Comparison of ENCODE assay signal across 9 mouse cellular contexts in the genomic region with DNA sequence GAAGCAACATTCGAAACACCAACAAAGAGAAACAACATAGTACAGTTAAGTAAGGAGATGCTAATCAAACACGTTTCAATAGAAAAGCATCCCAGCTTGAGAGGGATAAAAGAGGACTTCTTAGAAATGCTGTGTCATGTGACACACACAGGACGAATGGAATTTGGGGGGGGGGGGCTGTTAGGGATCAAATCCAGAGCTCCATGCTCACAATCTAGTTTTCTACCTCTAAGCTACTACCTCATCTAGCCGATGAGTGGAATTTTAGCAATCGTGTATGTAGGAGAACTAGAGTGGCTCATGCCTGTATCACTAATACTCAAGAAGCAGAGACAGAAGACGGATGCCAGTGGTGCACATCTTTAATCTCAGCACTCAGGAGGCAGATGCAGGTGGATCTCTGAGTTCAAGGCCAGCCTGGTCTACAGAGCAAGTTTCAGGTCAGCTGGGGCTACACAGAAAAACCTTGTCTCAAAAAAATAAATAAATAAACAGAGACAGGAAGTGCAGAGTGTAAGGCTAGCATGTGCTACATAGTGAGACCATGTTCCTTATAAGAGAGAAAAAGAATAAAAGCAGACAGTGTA. TPM values are rescaled to one million over a fixed set of nuclear protein-coding genes. Genes with fewer than 3 reads are reported as not detected.
A peak's percentile ranks its signal among the peaks of the same experiment; 100 is the strongest.
DNase-seq lines count a peak whose midpoint lies in the region; ATAC-seq and TF ChIP-seq lines count a peak whose summit lies in the region.
"Had no signal": no experiment of that assay in that cellular context is flagged by ENCODE, and none has a peak within 500 bp of the region (broad histone marks: within the 10 kb centered on the region; RNA-seq: fewer than 3 reads in every experiment).

No protein-coding gene starts in this region.

- no peaks in the 10 kb centered on the region for H3K9me3 ChIP-seq in heart, embryonic 13.5 days
- H3K9me3 ChIP-seq in MEL (replicated peaks; ENCODE audit: insufficient read depth, low read length), result no peaks in the 10 kb centered on the region
- no peaks in the 10 kb centered on the region for H3K9me3 ChIP-seq in hindbrain, embryonic 12.5 days (replicated peaks)
- H3K9me3 ChIP-seq in midbrain, embryonic 12.5 days, result no peaks in the 10 kb centered on the region

- peaks cover 35% of the 10 kb centered on the region for H3K4me1 ChIP-seq in heart, embryonic 13.5 days
- H3K4me1 ChIP-seq in MEL (ENCODE audit: control insufficient read depth in 1 of 2, insufficient read depth in 2 of 2, low read length in 2 of 2), result peaks cover 13 to 27% of the 10 kb centered on the region in 2 experiments
- H3K4me1 ChIP-seq in hindbrain, embryonic 12.5 days, result peaks cover 33% of the 10 kb centered on the region
- peaks cover 40% of the 10 kb centered on the region for H3K4me1 ChIP-seq in midbrain, embryonic 12.5 days

- no peak for TF ChIP-seq POLR2A in MEL (IDR thresholded peaks at IDR 0.05; ENCODE audit: control insufficient read depth in 1 of 2, insufficient read depth in 1 of 2, low read depth in 1 of 2, low read length in 2 of 2, poor library complexity in 1 of 2)

- TF ChIP-seq RAD21 in MEL (IDR thresholded peaks at IDR 0.05; ENCODE audit: low read depth, low read length), result no peak

- H3K4me3 ChIP-seq in heart, embryonic 13.5 days, result peak overlapping the region; percentile 100
- peak overlapping the region; percentile 48 to 62 for H3K4me3 ChIP-seq in MEL (ENCODE audit: control insufficient read depth in 1 of 2, insufficient read depth in 1 of 2, low read depth in 2 of 2, low read length in 2 of 2)
- H3K4me3 ChIP-seq in hindbrain, embryonic 12.5 days, result peak overlapping the region; percentile 100; the same call in 1 of the 2 replicates
- peak overlapping the region; percentile 99 for H3K4me3 ChIP-seq in midbrain, embryonic 12.5 days

- H3K4me2 ChIP-seq in heart, embryonic 13.5 days, result peak overlapping the region; percentile 96
- peak overlapping the region; percentile 91 for H3K4me2 ChIP-seq in hindbrain, embryonic 12.5 days (replicated peaks)
- peak overlapping the region; percentile 52 for H3K4me2 ChIP-seq in midbrain, embryonic 12.5 days (replicated peaks)

- WGBS in heart, embryonic 13.5 days, result 71% methylated on average over 6 of the region's 6 CpGs
- 77% methylated on average over 6 of the region's 6 CpGs for WGBS in hindbrain, embryonic 12.5 days
- WGBS in midbrain, embryonic 12.5 days, result 73% methylated on average over 6 of the region's 6 CpGs

- peaks cover 16% of the 10 kb centered on the region; the same call in 1 of the 2 replicates for H3K36me3 ChIP-seq in heart, embryonic 13.5 days
- H3K36me3 ChIP-seq in MEL (ENCODE audit: control insufficient read depth in 1 of 2, insufficient read depth in 2 of 2, low read length in 2 of 2), result peaks cover 4 to 25% of the 10 kb centered on the region in 2 experiments; a peak in 3 of 4 replicates
- H3K36me3 ChIP-seq in hindbrain, embryonic 12.5 days, result peaks cover 9% of the 10 kb centered on the region
- peaks cover 10% of the 10 kb centered on the region; the same call in 1 of the 2 replicates for H3K36me3 ChIP-seq in midbrain, embryonic 12.5 days

- DNase-seq in heart, adult 8-10 months (ENCODE audit: low spot score), result no peak
- DNase-seq in MEL (ENCODE audit: low read depth, low spot score), result peak; percentile 63
- no peak for DNase-seq in urinary bladder, postnatal 4 days (ENCODE audit: low spot score in 2 of 2)
- DNase-seq in cerebellum, postnatal 36 days, result no peak
- no peak for DNase-seq in gastrocnemius, postnatal 10 days
- DNase-seq: cerebellum, adult 18-20 months had no signal

- H3K9ac ChIP-seq in heart, embryonic 13.5 days, result peak overlapping the region; percentile 99; the same call in 1 of the 2 replicates
- H3K9ac ChIP-seq in MEL (ENCODE audit: control insufficient read depth, low read depth, low read length, poor library complexity, severe bottlenecking), result peak overlapping the region; percentile 61
- no peak overlapping the region for H3K9ac ChIP-seq in hindbrain, embryonic 12.5 days
- no peak overlapping the region for H3K9ac ChIP-seq in midbrain, embryonic 12.5 days (replicated peaks)

- ATAC-seq in heart, embryonic 13.5 days (ENCODE audit: extremely low read depth, insufficient number of reproducible peaks, low FRiP score, low TSS enrichment), result no peak
- ATAC-seq in hindbrain, embryonic 12.5 days (ENCODE audit: low FRiP score), result no peak
- ATAC-seq in midbrain, embryonic 12.5 days (ENCODE audit: low FRiP score, low read depth), result no peak

- TF ChIP-seq CTCF in MEL (IDR thresholded peaks at IDR 0.05 in 2 of 3, conservative IDR thresholded peaks at IDR 0.05 in 1 of 3; ENCODE audit: control insufficient read depth in 1 of 3, insufficient read depth in 1 of 3, low read depth in 2 of 3, low read length in 3 of 3, poor library complexity in 1 of 3, severe bottlenecking in 1 of 3), result no peak

- no peaks in the 10 kb centered on the region for H3K27me3 ChIP-seq in heart, embryonic 13.5 days (replicated peaks)
- no peaks in the 10 kb centered on the region for H3K27me3 ChIP-seq in MEL (ENCODE audit: control insufficient read depth in 1 of 2, insufficient read depth in 2 of 2, low read length in 2 of 2)
- H3K27me3 ChIP-seq in hindbrain, embryonic 12.5 days, result no peaks in the 10 kb centered on the region
- no peaks in the 10 kb centered on the region for H3K27me3 ChIP-seq in midbrain, embryonic 12.5 days

- TF ChIP-seq EP300 in MEL (IDR thresholded peaks at IDR 0.05; ENCODE audit: low read depth in 1 of 2, low read length in 2 of 2), result no peak

- H3K79me2 ChIP-seq in MEL (ENCODE audit: control insufficient read depth, insufficient read depth, low read length, poor library complexity), result peaks cover 37% of the 10 kb centered on the region

- peak overlapping the region; percentile 85; the same call in 1 of the 2 replicates for H3K27ac ChIP-seq in heart, embryonic 13.5 days (replicated peaks)
- peak overlapping the region; percentile 88 for H3K27ac ChIP-seq in MEL (ENCODE audit: control insufficient read depth, low read depth, low read length)
- peak overlapping the region; percentile 71 for H3K27ac ChIP-seq in hindbrain, embryonic 12.5 days
- H3K27ac ChIP-seq in midbrain, embryonic 12.5 days (replicated peaks), result peak overlapping the region; percentile 88; the same call in 1 of the 2 replicates

TF ChIP-seq in MEL, 35 proteins besides CTCF, POLR2A, EP300 and RAD21 (continues in another document):
- TF ChIP-seq ELF1 (IDR thresholded peaks at IDR 0.05; ENCODE audit: low read depth, low read length) (no peak), TBP (IDR thresholded peaks at IDR 0.05; ENCODE audit: low read depth, low read length) (0 out of 2 replicates have a peak, but pooled peaks have one; percentile 31)

RNA-seq across cellular contexts. Expression of a gene that starts 0.9 kb away (rescaled TPM):
- polyA plus RNA-seq in heart, embryonic 13.5 days (2015; fragmentation: Nextera tagmentation; extraction: Ambion mirVana), result 111 and 121 TPM in 2 replicates
- 100 to 1,000 TPM; 355 to 414 (median 370) TPM for total RNA-seq in heart, adult 8-10 months (2022)
- total RNA-seq in MEL (2012; rRNA removed), result 44.4 and 57.3 TPM in 2 replicates
- polyA plus RNA-seq in MEL (2012; ENCODE audit: insufficient read depth in 1 of 2, insufficient read length in 2 of 2, low read depth in 1 of 2, low replicate concordance in 2 of 2, missing spikeins in 1 of 2), result 100 to 1,000 TPM; 165 to 254 TPM
- 197 and 202 TPM in 2 replicates for polyA plus RNA-seq in hindbrain, embryonic 12.5 days (2016; fragmentation: Nextera tagmentation; extraction: Ambion mirVana)
- 196 and 208 TPM in 2 replicates for polyA plus RNA-seq in midbrain, embryonic 12.5 days (2016; fragmentation: Nextera tagmentation; extraction: Ambion mirVana)
- 100 to 1,000 TPM; 220 to 226 TPM for total RNA-seq in gastrocnemius, postnatal 10 days (2021)

RNA-seq across cellular contexts. Expression of a gene that starts 5.8 kb away (rescaled TPM):
- polyA plus RNA-seq in heart, embryonic 13.5 days (2015; fragmentation: Nextera tagmentation; extraction: Ambion mirVana), result 67.1 and 70.2 TPM in 2 replicates
- total RNA-seq in heart, adult 8-10 months (2022), result 100 to 1,000 TPM; 138 to 171 (median 161) TPM
- total RNA-seq in MEL (2012; rRNA removed), result 39.7 and 43.3 TPM in 2 replicates
- polyA plus RNA-seq in MEL (2012; ENCODE audit: insufficient read depth in 1 of 2, insufficient read length in 2 of 2, low read depth in 1 of 2, low replicate concordance in 2 of 2, missing spikeins in 1 of 2), result 10 to 100 TPM in 1 of 2 experiments, not detected in 1; 40.5 TPM
- 48.1 and 51.3 TPM in 2 replicates for polyA plus RNA-seq in hindbrain, embryonic 12.5 days (2016; fragmentation: Nextera tagmentation; extraction: Ambion mirVana)
- 48.5 and 52.8 TPM in 2 replicates for polyA plus RNA-seq in midbrain, embryonic 12.5 days (2016; fragmentation: Nextera tagmentation; extraction: Ambion mirVana)
- total RNA-seq in gastrocnemius, postnatal 10 days (2021), result 10 to 100 TPM; 64.5 to 81.1 TPM

RNA-seq across cellular contexts. Expression of a gene that starts 27.2 kb away (rescaled TPM):
- polyA plus RNA-seq in heart, embryonic 13.5 days (2015; fragmentation: Nextera tagmentation; extraction: Ambion mirVana), result 1,196 and 1,415 TPM in 2 replicates
- total RNA-seq in heart, adult 8-10 months (2022), result 10 to 100 TPM; 52.9 to 84.2 (median 71.3) TPM
- 714 and 736 TPM in 2 replicates for total RNA-seq in MEL (2012; rRNA removed)
- 100 to 1,000 TPM; 561 to 740 TPM for polyA plus RNA-seq in MEL (2012; ENCODE audit: insufficient read depth in 1 of 2, insufficient read length in 2 of 2, low read depth in 1 of 2, low replicate concordance in 2 of 2, missing spikeins in 1 of 2)
- 1,295 and 1,383 TPM in 2 replicates for polyA plus RNA-seq in hindbrain, embryonic 12.5 days (2016; fragmentation: Nextera tagmentation; extraction: Ambion mirVana)
- 1,312 and 1,433 TPM in 2 replicates for polyA plus RNA-seq in midbrain, embryonic 12.5 days (2016; fragmentation: Nextera tagmentation; extraction: Ambion mirVana)
- 100 to 1,000 TPM; 134 to 168 TPM for total RNA-seq in gastrocnemius, postnatal 10 days (2021)

RNA-seq across cellular contexts. Expression of a gene that starts 38.0 kb away (rescaled TPM):
- polyA plus RNA-seq in heart, embryonic 13.5 days (2015; fragmentation: Nextera tagmentation; extraction: Ambion mirVana), result 63.6 and 73.0 TPM in 2 replicates
- total RNA-seq in heart, adult 8-10 months (2022), result 10 to 100 TPM; 26.6 to 35.1 (median 32.8) TPM
- total RNA-seq in MEL (2012; rRNA removed), result 166 and 208 TPM in 2 replicates
- 100 to 1,000 TPM; 103 to 388 TPM for polyA plus RNA-seq in MEL (2012; ENCODE audit: insufficient read depth in 1 of 2, insufficient read length in 2 of 2, low read depth in 1 of 2, low replicate concordance in 2 of 2, missing spikeins in 1 of 2)
- 78.6 and 90.5 TPM in 2 replicates for polyA plus RNA-seq in hindbrain, embryonic 12.5 days (2016; fragmentation: Nextera tagmentation; extraction: Ambion mirVana)
- polyA plus RNA-seq in midbrain, embryonic 12.5 days (2016; fragmentation: Nextera tagmentation; extraction: Ambion mirVana), result 76.7 and 79.0 TPM in 2 replicates
- total RNA-seq in gastrocnemius, postnatal 10 days (2021), result 10 to 100 TPM; 17.7 to 26.2 TPM

RNA-seq across cellular contexts. Expression of a gene that starts 53.3 kb away (rescaled TPM):
- polyA plus RNA-seq in heart, embryonic 13.5 days (2015; fragmentation: Nextera tagmentation; extraction: Ambion mirVana), result 112 and 115 TPM in 2 replicates
- 10 to 100 TPM; 14.2 to 15.5 (median 14.4) TPM for total RNA-seq in heart, adult 8-10 months (2022)
- total RNA-seq in MEL (2012; rRNA removed), result 80.0 and 98.0 TPM in 2 replicates
- polyA plus RNA-seq in MEL (2012; ENCODE audit: insufficient read depth in 1 of 2, insufficient read length in 2 of 2, low read depth in 1 of 2, low replicate concordance in 2 of 2, missing spikeins in 1 of 2), result 100 to 1,000 TPM in 1 of 2 experiments, not detected in 1; 170 TPM
- 306 and 309 TPM in 2 replicates for polyA plus RNA-seq in hindbrain, embryonic 12.5 days (2016; fragmentation: Nextera tagmentation; extraction: Ambion mirVana)
- 346 and 358 TPM in 2 replicates for polyA plus RNA-seq in midbrain, embryonic 12.5 days (2016; fragmentation: Nextera tagmentation; extraction: Ambion mirVana)
- 10 to 100 TPM; 21.3 to 24.1 TPM for total RNA-seq in gastrocnemius, postnatal 10 days (2021)

Comparison
In these comparisons a context has a peak if more than half of its experiments do, and no peak if none do; other contexts are left out.
1. H3K9ac ChIP-seq: peak in heart, embryonic 13.5 days (single experiment) and MEL (single experiment); none in hindbrain, embryonic 12.5 days (single experiment) and midbrain, embryonic 12.5 days (single experiment).
2. Peak in every context shown above with its lines, with median percentiles within 50 percentile points of each other: H3K27ac ChIP-seq, H3K4me2 ChIP-seq and H3K4me3 ChIP-seq.